Mouse (Mus musculus) heart, postnatal 4 days (tissue): ENCODE results near the gene E2f4. TPM values are rescaled to one million over a fixed set of nuclear protein-coding genes. Genes with fewer than 3 reads are reported as not detected.
A peak's percentile ranks its signal among the peaks of the same experiment; 100 is the strongest.

Experiments
- DNase-seq: peaks from one replicate; pipeline ENCODE4 v3.0.0; 2021
- total RNA-seq, 2 experiments: library from RNA; stranded (reverse); gene quantifications; 2 replicates each; pipeline ENCODE4 v1.2.3; 2021

Gene E2f4
- 10 to 100 TPM; 29.5 to 32.4 TPM for total RNA-seq

DNA sequence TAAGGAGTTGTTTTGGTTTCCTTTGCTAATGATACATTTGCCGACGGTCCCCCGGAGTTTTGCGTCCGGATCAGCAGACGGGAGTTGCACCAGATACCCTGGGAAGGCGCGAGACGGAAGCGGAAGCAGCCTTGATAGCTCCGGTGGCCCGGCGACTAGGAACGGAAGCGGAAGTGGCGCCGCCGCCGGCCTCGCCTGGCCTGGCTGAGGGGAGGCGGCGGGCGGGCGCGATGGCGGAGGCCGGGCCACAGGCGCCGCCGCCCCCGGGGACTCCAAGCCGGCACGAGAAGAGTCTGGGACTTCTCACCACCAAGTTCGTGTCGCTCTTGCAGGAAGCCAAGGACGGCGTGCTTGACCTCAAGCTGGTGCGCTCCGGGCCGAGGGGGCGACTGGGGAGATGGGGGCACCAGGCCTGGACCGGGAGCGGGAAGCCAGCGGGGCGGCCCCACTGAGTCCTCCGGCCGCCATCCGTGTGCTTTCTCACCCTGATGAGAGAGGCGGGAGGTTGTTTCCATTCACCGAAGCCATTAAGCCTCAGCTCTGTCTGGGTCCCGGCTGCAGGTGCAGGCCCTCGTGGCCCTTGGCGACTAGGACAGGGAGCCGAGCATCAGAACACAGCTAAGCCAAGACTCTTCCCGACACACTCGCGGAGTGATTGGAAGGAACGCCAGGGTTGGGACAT is at the start of gene E2f4:
Gene E2f4 (plus strand): TSS at position 153 of the 682 bp plus-strand sequence.
- peak; percentile 94 for DNase-seq

DNA sequence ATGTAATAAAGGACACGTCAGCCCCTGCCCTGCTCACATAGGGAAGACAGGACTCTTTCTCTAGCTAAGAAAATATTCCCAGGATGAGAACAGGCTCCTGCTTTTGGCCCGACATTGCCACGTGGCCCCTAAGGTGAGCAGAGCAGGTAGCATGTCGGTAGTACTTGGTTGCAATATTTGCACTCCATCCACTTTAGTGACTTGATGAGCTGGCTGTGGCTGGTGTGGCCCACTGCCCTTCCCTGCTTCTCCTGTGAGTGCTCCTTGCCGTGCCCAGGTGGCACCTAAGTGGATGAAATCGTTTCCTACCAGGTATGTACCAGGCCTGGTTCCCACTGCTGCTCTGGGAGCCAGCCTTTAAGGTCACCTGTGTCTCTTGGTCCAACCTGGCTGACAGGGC is 45.5 kb upstream of the E2f4 start:
- no peak for DNase-seq

DNA sequence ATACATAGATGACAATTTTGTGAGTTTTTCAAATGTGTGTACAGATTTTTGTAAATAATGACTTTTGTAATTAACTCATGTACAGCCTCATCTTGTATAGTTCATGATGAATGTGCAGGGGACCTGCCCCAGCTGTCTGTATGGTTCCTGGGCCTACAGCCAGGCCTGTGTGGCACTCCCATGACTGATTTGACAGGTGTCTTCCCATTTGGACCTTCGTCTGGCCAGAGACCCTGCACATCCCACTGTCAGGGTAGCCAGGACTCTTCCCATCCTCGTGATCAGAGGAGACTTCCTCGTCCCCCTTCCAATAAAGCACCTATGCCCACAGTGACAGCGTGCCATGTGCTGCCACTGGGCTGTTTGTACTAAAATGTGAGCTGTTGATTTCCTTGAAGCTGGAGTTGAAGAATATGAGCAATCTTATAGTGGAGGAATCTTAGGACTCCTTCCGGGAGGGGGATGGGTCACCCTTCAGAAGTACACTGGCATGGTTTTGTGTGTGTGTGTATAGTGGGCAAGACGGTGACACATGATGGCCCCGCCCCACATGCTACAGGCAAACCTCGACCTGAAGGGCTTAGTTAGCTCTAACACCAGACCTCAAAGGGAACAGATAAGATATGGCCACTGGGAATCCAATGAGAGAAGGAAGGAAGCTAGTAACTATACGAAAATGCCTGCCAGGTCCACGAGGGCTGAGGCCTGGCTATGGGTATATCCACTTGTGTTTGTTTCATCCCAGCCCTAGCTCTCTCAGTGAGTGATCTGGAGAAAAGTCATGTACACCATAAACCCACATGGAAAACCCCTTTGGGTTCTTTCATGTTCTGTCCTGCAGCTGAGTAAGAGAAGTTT is 44.6 kb upstream of the E2f4 start:
- no peak for DNase-seq

DNA sequence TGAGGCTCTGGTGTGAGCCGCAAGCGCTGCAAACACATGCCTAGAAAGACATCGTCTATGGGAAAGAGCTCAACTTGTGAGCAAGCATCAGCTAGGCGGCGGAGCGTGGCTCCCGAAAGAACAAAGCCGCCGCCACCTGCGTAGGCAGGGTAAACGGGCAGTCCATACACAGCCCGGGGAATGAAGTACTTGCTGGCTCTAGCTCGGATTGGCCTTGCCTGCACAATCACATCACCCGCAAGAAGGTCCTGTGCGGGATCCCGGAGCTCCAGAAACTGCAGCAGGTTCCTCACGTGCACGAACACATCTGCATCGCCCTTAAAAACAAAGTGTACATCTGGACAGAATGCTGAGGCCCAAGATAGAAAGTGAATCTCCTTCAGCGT is 43.7 kb upstream of the E2f4 start:
- no peak for DNase-seq

DNA sequence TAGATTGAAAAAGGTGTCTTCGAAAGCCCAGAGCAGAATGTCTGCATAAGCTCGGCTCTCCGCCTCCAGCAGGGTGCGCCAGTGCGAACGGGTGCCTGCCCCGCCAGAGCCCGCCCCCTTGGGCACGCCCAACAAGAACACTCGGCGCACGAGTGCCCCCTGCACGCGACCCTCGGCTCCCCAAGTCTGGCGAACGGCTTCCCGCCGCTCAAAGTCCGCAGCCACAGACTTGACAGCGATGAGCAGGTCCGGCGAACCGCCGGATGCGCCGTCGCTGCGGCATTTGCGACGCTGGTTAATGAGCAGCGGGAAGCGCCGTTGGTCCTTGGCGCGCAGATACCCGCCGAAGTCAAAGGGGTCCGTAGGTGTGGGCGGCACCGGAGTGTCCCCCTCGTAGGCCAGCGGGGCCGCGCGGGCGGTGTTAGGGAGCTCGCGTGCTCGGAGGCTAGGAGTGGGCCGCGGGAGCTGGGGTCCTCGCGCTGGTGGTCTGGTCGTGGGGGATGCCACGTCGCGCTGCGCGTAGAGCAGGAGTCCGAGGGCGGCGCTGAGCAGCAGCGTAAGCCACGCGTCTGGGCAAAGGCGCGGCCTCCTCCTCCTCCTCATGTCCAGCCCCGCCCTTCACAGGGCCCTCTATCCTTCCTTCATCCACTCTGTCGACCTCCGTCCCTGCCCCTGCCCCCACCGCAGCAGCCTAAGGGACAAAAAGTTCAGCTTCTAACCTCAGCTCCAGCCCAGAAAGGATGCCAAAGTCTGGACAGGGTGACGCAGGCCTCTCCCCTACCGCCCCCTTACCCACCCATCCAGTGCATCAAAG is 43.1 kb upstream of the E2f4 start:
- peak; percentile 94 for DNase-seq

DNA sequence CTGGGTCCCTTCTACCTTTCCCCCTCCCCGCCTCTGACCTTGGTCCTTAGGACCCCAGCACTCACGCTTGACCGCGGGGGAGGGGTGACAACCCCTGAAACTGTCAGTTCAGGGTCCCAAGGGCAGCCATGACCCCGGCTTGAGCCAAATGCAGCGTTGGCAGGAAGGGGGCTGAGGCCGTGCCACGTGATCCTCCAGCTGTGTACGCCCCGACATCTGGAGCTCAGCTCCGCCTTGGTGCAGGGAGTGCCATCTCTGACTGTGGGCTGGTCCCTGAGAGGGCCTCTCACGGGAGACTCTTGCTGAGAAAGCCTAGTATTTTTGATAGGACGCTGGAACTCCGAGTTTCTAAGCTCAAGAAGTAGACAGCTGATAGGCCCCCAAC is 42.5 kb upstream of the E2f4 start, which contains the start of gene B3gnt9:
Gene B3gnt9 (minus strand): TSS at position 188 of the 385 bp plus-strand sequence.
- DNase-seq: peak; percentile 81

DNA sequence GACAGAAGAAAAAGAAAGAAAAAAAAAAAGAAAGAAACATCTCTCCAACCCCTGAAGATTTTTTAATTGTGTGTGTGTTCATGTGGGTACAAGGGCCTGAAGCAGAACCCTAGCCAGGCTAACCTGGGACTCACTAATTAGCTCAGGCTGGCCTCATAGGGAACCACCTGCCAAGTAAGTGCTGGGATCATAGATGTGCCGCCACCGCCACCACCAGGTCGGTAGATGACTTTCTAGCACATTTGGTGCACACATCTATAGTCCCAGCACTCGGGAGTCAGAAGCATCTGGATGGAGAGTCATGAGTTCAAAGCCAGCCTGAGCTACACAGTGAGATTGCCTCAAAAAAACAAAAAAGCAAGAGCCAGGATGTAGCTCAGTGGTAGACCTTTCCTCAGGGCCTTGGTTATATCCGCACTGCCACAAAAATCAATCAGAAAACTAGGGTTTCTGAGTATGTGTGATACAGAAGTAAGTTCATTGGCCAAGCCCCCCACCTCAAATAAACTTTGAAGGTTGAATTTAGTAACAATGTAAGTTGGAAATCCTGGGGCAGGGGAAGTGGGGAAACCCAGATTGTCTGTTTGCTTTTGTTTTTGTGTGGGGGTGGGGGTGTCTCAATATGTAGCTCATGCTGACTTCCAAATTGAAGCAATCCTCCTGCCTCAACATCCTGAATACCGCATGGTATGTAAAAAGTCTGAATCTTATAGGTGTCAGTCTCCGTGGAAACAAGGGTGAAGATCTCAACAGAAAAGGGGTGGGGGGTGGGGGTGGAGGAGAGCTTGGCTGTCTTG is 39.9 kb upstream of the E2f4 start:
- DNase-seq: no peak

DNA sequence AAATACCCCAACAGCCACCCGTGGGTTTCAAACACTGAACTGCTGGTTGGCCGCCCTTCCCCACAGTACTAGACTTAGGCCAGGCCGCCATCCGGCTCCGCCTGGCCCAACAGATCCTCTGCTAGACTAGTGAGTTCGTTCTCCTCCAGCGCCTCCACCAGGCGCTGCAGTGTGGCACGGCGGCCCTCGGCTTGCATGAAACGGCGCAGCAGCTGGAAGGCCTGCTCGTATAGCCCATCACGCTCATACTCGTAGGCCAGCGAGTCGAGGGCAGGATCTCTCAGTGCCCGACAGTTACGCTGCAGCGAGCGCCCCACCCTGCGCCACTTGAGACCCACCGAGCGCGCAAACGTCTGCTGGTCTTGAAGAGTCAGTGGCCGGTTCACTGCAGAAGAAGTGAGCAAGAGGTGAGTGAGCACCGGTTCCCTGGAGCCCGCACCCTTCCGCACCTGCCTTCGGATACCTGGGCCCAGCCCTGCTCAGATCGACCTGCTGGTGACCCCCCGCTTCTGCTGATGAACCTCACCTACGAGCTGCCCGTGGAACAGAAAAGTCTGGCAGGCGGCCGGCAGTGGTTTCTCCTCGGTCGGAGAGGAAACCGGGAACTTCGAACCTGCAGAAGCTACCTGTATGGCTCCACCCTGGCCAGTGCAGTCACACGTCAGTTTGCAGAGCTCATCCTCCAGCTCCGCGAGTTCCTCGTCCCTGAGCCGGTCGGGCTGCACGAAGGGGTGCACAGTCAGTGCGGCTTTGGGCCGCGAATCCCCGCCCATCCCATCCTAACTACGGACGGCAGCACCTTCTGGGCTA is 38.3 kb upstream of the E2f4 start:
- no peak for DNase-seq

DNA sequence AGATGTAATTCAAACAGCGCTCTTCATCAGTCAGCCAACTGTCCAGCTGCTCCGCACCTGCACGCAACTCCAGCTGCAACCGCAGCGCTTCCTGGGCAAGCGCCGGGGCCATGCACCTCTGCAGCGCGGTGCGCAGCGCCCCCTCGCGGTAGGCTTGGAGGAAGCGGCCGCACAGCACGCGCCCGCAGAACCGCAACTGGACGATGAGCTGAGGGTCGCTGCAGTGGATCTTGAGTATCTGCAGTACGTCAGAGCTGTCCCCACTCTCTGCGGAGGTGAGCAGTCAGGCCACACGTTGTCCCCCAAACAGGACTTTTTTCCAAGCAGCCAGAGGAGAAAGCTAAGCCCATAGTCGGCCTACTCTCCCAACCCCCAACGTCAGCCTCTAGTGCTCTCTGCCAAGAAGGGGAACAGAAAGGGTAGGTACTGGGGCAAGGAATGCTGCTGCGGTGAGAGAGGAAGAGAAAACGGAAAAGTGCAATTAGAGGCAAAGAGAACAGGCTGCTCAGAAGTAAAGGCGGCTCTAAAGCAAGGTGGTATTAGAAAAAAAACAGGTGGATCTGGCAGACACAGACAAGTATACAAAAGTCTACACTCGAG is 37.6 kb upstream of the E2f4 start:
- DNase-seq: peak; percentile 86

DNA sequence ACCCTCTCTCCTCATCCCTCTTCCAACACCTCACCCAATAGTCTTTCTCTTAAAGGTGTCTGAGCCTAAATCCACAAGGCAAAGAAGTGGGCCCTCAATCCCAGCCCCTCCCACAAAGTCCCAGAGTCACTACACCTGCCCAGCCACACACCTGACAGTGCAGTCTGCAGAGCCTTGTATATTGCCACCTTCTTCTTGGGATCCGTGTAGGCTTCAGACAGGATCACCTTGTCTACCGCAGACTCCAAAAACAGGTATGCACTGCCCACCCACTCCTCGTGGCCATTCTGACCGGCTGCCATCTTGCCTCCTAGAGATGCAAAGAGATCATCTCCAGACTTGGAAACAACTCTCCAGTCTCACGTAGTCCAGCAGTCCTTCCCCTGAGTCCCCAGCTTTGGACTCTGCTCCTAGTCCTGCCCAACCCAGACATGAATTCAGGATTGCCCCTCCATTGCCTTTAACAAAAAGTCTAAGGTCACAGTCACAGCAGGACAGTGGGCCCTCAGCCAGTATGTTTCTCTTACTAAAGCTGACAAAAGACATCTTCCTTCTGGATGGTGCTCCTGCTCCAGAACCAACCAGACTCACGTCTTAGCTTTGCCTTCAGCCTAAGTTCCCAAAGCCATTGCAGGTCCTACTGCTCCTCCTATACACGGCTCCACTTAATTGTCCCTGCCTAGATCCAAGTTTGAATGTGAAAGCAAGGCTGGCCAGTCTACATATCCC is 36.9 kb upstream of the E2f4 start:
- DNase-seq: no peak

DNA sequence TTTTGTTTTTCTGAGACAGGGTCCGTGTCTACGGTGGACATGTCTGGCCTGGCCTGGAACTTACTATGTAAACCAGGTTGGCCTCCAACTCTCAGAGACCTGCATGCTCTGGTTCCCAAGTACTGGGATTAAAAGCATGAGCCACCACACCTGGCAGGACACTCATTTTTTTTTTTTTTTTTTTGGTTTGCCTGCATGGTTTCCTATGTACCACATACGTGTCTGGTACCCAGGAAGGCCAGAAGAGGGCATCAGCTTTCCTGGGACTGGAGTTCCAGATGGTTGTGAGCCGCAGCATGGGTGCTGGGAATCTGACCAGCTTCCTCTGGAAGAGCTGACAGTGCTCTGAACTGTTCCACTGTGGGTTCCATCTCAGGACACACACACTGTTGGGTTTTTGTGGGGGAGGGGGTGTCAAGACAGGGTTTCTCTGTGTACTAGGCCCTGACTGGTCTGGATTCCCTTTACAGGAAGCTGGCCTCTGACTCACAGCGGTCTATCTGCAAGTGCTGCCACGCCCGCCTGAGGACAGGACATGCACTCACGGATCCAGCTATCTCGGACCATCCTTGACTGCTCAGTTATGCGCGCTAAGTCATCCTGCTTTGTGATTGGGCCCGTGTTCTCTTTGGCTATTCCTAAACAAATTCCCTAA is 36.0 kb upstream of the E2f4 start:
- no peak for DNase-seq

DNA sequence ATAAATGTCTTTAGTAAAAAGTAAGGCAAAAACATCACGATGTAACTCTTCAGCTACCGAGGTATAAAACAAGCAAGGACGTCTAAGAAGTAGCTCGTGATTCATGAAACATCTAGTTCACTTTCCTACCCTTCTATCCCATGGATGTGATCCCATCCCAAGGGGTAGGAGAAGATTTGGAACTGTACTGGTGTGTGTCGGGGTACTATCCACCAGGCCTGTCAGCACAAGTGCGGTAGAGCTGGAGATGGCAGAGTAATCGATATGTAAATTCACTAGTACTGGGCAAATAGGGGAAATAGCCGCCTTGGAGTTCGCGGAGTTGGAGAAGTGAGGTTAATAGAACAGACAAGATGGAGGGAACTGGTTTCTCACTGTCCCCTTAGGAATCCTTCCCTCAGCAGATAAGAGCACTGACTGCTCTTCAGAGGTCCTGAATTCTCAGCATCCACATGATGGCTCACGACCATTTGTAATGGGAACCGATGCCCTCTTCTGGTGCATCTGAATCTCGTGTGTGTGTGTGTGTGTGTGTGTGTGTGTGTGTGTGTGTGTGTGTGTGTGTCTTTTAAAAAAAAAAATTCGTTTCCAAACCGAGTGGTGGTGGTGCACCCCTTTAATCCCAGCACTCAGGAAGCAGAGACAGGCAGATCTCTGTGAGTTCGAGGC is 34.1 kb upstream of the E2f4 start:
- no peak for DNase-seq

DNA sequence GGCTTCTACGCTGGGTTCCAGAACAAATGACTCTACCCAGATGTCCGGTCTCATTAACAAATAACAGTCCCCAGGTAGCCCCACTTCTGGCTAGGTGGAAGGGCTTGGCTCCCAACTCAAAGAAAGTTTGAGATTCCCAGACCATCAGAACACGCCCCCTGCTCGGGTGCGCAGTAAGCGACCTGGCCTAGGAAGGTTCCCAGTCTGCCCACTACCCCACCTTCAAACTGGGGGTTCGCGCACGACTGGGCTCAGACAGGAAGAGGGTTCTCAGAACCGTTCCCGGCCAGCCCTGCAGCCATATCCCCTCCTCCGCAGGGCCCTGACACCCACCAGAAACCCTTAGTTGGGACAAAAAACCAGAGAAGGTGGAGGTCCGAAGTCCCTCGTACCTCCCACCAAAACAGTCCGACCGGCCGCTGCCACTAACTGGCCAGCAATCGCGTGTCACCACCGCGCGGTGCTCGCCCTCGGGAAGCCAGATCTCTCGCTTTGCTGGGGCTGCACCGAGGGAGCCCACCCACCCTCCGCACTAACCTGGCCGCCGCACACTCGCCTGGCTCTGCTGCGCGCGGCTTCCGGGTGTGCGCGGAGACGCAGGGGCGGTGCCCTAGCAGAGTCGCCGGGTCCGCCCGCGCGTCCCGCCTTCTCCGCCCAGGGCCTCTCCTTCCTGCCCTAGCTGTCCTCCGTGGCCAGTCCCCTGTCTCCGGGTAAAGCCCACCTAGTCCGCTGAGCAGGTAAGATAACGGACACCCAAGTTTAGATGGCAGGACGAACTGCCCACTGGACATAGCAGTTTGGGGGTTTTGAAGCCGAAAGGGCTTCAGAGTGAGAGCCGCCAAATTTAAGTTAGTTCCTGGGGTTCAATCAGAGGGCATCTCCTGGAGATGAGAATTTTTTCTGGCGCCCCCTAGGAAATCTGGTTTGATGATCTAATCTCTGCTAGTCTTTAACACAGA is 33.2 kb upstream of the E2f4 start, which contains the start of the genes Tradd and Fbxl8:
Gene Tradd (minus strand): TSS at position 586 of the 959 bp plus-strand sequence.
Gene Fbxl8 (plus strand): TSS at position 625 of the 959 bp plus-strand sequence.
- DNase-seq: peak; percentile 74

DNA sequence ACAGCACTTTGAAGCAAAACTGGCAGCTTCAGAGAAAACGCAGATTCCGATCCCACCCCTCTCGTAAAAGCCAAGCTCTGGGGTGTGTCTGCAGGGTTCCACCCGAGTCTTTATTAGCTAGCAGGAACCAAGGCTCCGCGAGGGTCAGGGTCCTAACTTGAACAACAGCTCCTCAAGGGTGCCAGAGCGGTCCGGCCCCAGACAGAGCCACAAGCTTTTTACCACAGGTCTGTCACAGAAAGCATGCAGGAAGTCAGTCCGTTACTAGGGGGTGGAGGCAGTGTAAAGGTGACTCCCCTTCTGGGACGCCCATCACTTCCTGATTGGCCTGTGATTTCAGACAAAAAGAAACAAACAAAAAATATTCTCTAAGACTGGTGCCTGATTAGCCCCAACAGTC is 32.3 kb upstream of the E2f4 start:
- no peak for DNase-seq

DNA sequence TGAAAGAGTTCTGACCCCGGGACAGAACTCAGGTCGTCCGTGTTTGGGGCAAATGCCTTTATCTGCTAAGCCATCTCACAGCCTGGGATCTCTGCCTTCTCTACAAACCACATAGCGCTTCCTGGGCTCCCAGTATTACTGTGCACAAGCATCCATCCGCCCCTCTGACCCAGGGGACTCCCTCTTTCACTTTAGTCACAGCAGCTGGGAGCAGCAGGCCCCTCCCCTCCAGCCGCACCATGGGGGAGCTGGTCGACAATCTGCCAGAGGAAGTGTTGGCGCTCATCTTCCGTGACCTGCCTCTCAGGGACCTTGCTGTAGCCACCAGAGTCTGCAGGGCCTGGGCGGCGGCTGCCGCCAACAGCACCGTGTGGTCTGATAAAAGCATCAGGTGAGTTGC is 30.7 kb upstream of the E2f4 start:
- DNase-seq: no peak

DNA sequence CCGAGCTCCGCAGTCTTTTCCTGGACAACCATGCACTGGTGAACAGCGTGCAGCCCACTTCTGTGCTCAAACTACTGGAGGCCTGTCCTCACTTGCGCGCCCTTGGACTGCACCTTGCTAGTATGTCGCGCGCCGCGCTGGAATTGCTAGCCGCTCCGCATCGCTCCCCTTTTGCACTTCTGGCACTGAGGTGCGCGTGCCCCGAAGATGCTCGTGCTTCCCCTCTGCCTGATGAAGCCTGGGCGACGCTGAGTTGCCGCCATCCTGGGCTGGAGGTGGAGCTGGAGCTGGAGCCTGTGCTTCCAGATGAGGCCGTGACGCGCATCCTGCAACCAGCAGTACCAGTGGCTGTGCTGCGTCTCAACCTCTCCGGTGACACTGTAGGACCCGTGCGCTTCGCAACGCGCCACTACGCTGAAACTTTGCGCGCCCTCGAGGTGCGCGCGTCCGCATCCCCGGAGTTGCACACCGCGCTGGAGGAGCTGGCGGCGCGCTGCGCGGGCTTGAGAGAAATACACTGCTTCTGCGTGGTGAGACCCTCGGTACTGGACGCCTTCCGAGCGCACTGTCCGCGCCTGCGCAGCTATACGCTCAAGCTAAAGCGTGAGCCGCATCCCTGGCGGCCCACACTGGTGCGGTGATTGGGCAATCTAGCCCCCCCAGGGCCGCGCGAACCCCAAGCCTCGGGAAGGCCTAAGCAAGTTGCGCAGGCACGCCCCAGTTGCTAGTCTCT is 29.0 kb upstream of the E2f4 start:
- peak; percentile 42 for DNase-seq

DNA sequence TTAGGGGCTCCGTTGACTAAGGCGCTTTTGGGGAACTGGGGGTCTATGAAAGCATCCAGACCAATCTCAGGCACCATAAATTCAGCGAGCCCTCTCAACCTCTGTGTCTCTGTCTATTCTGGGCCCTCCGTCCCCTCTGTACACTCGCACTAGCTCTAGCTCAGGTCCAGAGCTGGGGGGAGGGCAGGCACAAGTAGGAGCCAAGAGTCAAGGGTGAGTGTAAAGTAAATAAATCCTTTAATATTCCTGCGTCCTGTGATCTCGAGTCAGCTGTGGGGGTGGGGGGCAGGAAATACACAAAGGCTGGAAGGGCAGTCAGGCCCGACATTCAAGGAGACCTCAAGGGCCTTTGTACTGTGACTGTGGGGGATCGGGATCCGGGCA is 28.4 kb upstream of the E2f4 start:
- no peak for DNase-seq
